Mouse (Mus musculus): Measurements from ENCODE around the gene Krt34. TPM values are rescaled to one million over a fixed set of nuclear protein-coding genes. Genes with fewer than 3 reads are reported as not detected.

The Krt34 gene
- not detected for polyA plus RNA-seq (2017; shearing (Covaris generic))

GRCm38 (mm10) chr11:100041454-100041853, at the start of gene Krt34:
Krt34 (minus strand) TSS chr11:100041554.

GRCm38 (mm10) chr11:100087861-100088260, 46.5 kb upstream of the Krt34 start, which contains the start of gene Krt32:
Krt32 (minus strand) TSS chr11:100088226.

GRCm38 (mm10) chr11:100050451-100050850, 9.1 kb upstream of the Krt34 start, which contains the start of gene Krt31:
Krt31 (minus strand) TSS chr11:100050551.

GRCm38 (mm10) chr11:100029768-100030167, 11.6 kb downstream of the Krt34 start, which contains the start of gene Krt33b:
Krt33b (minus strand) TSS chr11:100029868.

GRCm38 (mm10) chr11:100016112-100016511, 25.2 kb downstream of the Krt34 start, which contains the start of gene Krt33a:
Krt33a (minus strand) TSS chr11:100016212.

GRCm38 (mm10) chr11:99993620-99994383, 47.6 kb downstream of the Krt34 start, which contains the start of gene Krtap17-1:
Krtap17-1 (minus strand) TSS chr11:99993994.

Other genes with a start within 250 kb of the Krt34 start
- not detected for gene Gm11596, start 248.1 kb downstream of the Krt34 start, polyA plus RNA-seq (2017; shearing (Covaris generic))
- not detected for gene Gm11569, start 242.6 kb downstream of the Krt34 start, polyA plus RNA-seq (2017; shearing (Covaris generic))
- not detected for gene Gm11554, start 237.1 kb downstream of the Krt34 start, polyA plus RNA-seq (2017; shearing (Covaris generic))
- gene Krtap4-13, start 231.7 kb downstream of the Krt34 start, polyA plus RNA-seq (2017; shearing (Covaris generic)), result not detected
- gene Gm11564, start 225.9 kb downstream of the Krt34 start, polyA plus RNA-seq (2017; shearing (Covaris generic)), result not detected
- not detected for gene 2300003K06Rik, start 203.5 kb downstream of the Krt34 start, polyA plus RNA-seq (2017; shearing (Covaris generic))
- gene Krtap4-16, start 189.9 kb downstream of the Krt34 start, polyA plus RNA-seq (2017; shearing (Covaris generic)), result not detected
- not detected for gene Gm11568, start 183.6 kb downstream of the Krt34 start, polyA plus RNA-seq (2017; shearing (Covaris generic))
- gene Gm11559, start 177.1 kb downstream of the Krt34 start, polyA plus RNA-seq (2017; shearing (Covaris generic)), result not detected
- not detected for gene Krtap9-1, start 168.2 kb downstream of the Krt34 start, polyA plus RNA-seq (2017; shearing (Covaris generic))
- not detected for gene Gm11567, start 162.4 kb downstream of the Krt34 start, polyA plus RNA-seq (2017; shearing (Covaris generic))
- gene Krtap31-1, start 133.6 kb downstream of the Krt34 start, polyA plus RNA-seq (2017; shearing (Covaris generic)), result not detected
- gene Gm11565, start 126.8 kb downstream of the Krt34 start, polyA plus RNA-seq (2017; shearing (Covaris generic)), result not detected
- gene Krtap31-2, start 105.3 kb downstream of the Krt34 start, polyA plus RNA-seq (2017; shearing (Covaris generic)), result not detected
- not detected for gene Krtap9-5, start 93.1 kb downstream of the Krt34 start, polyA plus RNA-seq (2017; shearing (Covaris generic))
- not detected for gene Krtap29-1, start 62.5 kb downstream of the Krt34 start, polyA plus RNA-seq (2017; shearing (Covaris generic))
- gene Krtap16-1, start 55.0 kb downstream of the Krt34 start, polyA plus RNA-seq (2017; shearing (Covaris generic)), result not detected
- gene Krtap17-1, start 47.6 kb downstream of the Krt34 start, polyA plus RNA-seq (2017; shearing (Covaris generic)), result not detected
- gene Krt33a, start 25.3 kb downstream of the Krt34 start, polyA plus RNA-seq (2017; shearing (Covaris generic)), result not detected
- gene Krt33b, start 11.7 kb downstream of the Krt34 start, polyA plus RNA-seq (2017; shearing (Covaris generic)), result not detected
- not detected for gene Krt31, start 9.0 kb upstream of the Krt34 start, polyA plus RNA-seq (2017; shearing (Covaris generic))
- not detected for gene Krt32, start 46.7 kb upstream of the Krt34 start, polyA plus RNA-seq (2017; shearing (Covaris generic))
- gene Krt35, start 54.7 kb upstream of the Krt34 start, polyA plus RNA-seq (2017; shearing (Covaris generic)), result not detected
- gene Krt36, start 64.1 kb upstream of the Krt34 start, polyA plus RNA-seq (2017; shearing (Covaris generic)), result not detected
- gene Krt13, start 80.0 kb upstream of the Krt34 start, polyA plus RNA-seq (2017; shearing (Covaris generic)), result not detected
- gene Krt15, start 94.4 kb upstream of the Krt34 start, polyA plus RNA-seq (2017; shearing (Covaris generic)), result not detected
- not detected for gene Krt19, start 107.1 kb upstream of the Krt34 start, polyA plus RNA-seq (2017; shearing (Covaris generic))
- gene Krt9, start 151.7 kb upstream of the Krt34 start, polyA plus RNA-seq (2017; shearing (Covaris generic)), result not detected
- gene Krt14, start 166.0 kb upstream of the Krt34 start, polyA plus RNA-seq (2017; shearing (Covaris generic)), result not detected
- not detected for gene Krt16, start 207.3 kb upstream of the Krt34 start, polyA plus RNA-seq (2017; shearing (Covaris generic))
- 0.30 TPM for gene Krt17, start 219.5 kb upstream of the Krt34 start, polyA plus RNA-seq (2017; shearing (Covaris generic))
- not detected for gene Krt42, start 228.3 kb upstream of the Krt34 start, polyA plus RNA-seq (2017; shearing (Covaris generic))

Data from CD4-positive, CD25-positive, alpha-beta regulatory T cell (primary cell).